Mouse (Mus musculus): ENCODE measurements around the gene Pced1a.

GRCm38 (mm10) chr2:130453421-130453820 lies 28.9 kb upstream of the Pced1a start:
- TF ChIP-seq EP300 (IDR thresholded peaks at IDR 0.05; ENCODE audit: low read depth) (no peak), CTCF (IDR thresholded peaks at IDR 0.05; ENCODE audit: low read depth) (no peak)

Data from liver, postnatal 0 days (tissue).